Mouse (Mus musculus): ENCODE results near the gene Scgb1b2. TPM values are rescaled to one million over a fixed set of nuclear protein-coding genes. Genes with fewer than 3 reads are reported as not detected.

The Scgb1b2 gene
- not detected for total RNA-seq (2021)

DNA sequence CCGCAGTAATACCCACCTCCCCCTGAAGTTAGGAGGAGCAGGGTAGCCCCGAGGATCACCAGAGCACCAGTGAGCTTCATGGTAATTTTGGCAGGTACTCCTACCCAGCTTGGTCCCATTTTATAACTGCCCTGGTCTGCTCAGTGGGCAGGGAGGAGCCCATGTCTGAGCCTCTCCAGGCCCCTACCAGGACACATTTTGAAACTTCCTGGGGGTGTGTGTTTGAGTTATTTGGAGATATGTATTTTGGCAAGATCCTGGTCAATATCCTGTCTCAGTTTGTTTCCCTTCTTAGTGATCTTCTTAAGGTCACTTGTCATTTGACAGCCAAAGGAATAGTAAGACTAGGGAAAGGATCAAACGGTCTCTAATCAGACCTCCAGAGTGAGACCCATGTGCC is at the start of gene Scgb1b2:
Gene Scgb1b2, minus strand, starts transcription at position 101 of the 400 bp plus-strand sequence.
- DNase-seq, result no peak
- intact Hi-C loops (cut with DNase I), result no loop called here

DNA sequence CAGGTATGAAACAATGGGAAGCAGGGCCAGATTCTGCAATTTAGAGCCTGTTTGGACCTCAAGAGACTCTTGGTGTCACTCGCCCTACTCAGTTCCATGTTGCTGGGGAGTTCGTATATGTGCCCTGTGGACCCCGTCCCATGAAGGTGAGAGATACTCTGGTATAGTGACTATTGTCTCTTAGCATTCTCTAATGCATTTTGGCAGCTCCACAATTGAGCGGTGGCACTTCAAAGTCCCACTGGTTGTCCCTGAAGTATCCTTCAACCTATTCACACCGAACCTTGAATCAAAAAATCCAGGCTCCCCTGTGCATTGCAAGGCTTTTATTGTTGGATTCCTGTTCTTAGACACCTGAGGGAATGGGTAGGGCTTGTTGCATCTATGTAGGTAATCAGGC is 1.4 kb downstream of the Scgb1b2 start, which contains the start of gene Scgb2b2:
Gene Scgb2b2, plus strand, starts transcription at position 301 of the 400 bp plus-strand sequence.
- intact Hi-C loops (cut with DNase I), result no loop called here
- no peak for DNase-seq

Other genes with a start within 250 kb of the Scgb1b2 start
- 10 to 100 TPM; 29.3 to 30.8 TPM for gene Fxyd5, start 249.3 kb downstream of the Scgb1b2 start, total RNA-seq (2021)
- gene Fxyd7, start 240.4 kb downstream of the Scgb1b2 start, total RNA-seq (2021), result 1 to 10 TPM in 1 of 2 experiments, under 1 TPM in 1; 0.41 to 1.1 TPM
- gene Fxyd1, start 234.6 kb downstream of the Scgb1b2 start, total RNA-seq (2021), result 100 to 1,000 TPM; 863 to 996 TPM
- gene Lgi4, start 232.5 kb downstream of the Scgb1b2 start, total RNA-seq (2021), result 1 to 10 TPM; 3.6 to 5.2 TPM
- gene Fxyd3, start 215.1 kb downstream of the Scgb1b2 start, total RNA-seq (2021), result 1 to 10 TPM; 1.1 to 2.3 TPM
- 1 to 10 TPM; 1.9 to 3.9 TPM for gene Hpn, start 176.5 kb downstream of the Scgb1b2 start, total RNA-seq (2021)
- 10 to 100 TPM; 29.2 to 29.5 TPM for gene Scn1b, start 164.8 kb downstream of the Scgb1b2 start, total RNA-seq (2021)
- 10 to 100 TPM; 33.6 to 37.9 TPM for gene Gramd1a, start 135.9 kb downstream of the Scgb1b2 start, total RNA-seq (2021)
- not detected for gene Scgb2b2, start 1.3 kb downstream of the Scgb1b2 start, total RNA-seq (2021)
- gene Scgb2b3, start 70.3 kb upstream of the Scgb1b2 start, total RNA-seq (2021), result not detected
- gene Scgb1b3, start 83.8 kb upstream of the Scgb1b2 start, total RNA-seq (2021), result not detected